Mouse (Mus musculus): ENCODE measurements around the gene Uqcc2. TPM values are rescaled to one million over a fixed set of nuclear protein-coding genes. Genes with fewer than 3 reads are reported as not detected.

The Uqcc2 gene
- polyA plus RNA-seq, 1 experiment, result 349 TPM

DNA sequence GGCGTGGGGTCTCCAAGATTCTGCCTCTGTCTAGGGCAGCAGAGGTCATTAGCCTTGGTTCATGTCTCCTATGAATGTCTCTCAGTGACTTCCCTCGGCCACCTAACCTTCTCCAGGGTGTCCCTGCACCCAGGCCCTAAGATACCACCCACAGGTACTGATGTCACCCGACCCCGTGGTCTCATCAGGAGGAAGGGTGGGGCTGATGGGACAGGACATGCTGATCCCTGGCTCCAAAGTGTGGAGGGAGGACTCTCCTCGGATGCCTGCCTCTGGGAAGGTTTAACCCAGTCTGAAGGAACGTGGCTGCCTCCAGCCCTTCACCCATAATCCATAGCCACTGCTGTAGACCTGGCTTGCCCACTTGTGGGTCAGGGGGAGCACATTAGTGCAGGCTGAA, 33.2 kb upstream of the Uqcc2 start:
- no peak for TF ChIP-seq GATA1 (IDR thresholded peaks at IDR 0.05; ENCODE audit: low read length)

GRCm38 (mm10) chr17:27165054-27165773, 31.5 kb upstream of the Uqcc2 start:
- TF ChIP-seq GATA1 (IDR thresholded peaks at IDR 0.05; ENCODE audit: low read length), result no peak

- no peak for TF ChIP-seq GATA1 (IDR thresholded peaks at IDR 0.05; ENCODE audit: low read length)
Observed at GRCm38 (mm10) chr17:27160905-27161304, 27.2 kb upstream of the Uqcc2 start.

DNA sequence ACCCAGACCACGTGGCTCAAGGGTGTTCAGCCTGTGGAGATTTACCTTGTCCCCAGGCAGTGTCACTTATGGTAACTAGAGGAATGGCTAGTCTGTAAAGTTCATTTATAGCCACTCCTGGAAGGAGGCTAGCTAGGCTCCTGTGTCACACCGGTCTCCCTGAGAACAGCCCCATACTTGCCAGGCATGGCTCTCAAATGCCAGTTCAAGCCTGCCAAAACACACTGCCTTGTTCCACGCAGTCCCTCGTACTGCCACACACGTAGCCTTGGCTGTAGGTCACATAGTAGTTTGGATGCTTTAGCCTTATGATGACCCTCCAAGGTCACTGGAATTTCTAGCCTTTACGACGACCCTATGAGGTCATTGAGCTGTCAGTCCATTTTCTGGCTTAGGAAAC, 25.5 kb upstream of the Uqcc2 start:
- TF ChIP-seq GATA1 (IDR thresholded peaks at IDR 0.05; ENCODE audit: low read length), result no peak

DNA sequence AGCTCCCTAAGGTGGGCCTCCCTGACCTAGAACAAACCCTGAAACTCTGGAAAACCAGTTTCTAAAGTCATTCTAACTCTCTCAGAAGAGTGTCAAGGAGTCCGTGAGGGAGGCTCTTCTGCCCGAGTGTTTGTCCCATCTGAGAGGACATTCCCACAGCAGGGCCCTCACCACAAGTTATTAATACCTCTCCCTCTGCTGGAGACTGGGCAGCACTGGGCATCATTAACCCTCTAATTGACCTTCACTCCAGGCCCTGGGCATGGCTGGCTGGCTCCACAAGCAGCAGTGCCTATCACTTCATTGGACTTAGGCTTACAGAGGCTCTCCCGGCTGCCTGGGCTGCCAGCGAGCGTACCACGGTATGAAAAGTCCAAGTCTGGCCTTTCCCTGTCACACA, 24.7 kb upstream of the Uqcc2 start:
- TF ChIP-seq GATA1 (IDR thresholded peaks at IDR 0.05; ENCODE audit: low read length), result no peak

- no peak for TF ChIP-seq GATA1 (IDR thresholded peaks at IDR 0.05; ENCODE audit: low read length)
Observed at GRCm38 (mm10) chr17:27155752-27156151, 22.0 kb upstream of the Uqcc2 start.

DNA sequence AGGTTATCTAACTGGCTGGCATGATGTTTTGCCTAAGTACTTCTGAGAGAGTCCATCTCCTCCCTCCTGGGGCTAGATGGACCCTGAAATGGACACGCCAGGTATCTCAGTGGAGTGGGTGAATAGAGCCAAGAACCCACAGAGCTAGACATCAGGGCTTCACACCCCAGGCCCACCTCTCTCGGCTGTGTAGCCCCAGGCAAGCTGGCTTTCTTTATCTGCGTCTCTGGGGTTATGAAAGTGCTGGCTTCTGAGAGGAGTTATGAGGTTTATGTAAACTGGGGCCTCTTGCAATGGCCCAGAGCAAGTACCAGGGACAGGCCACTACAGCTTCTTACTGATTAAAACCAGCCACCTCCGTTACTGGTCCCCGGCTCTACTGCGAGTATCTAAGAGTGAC, 21.2 kb upstream of the Uqcc2 start:
- no peak for TF ChIP-seq GATA1 (IDR thresholded peaks at IDR 0.05; ENCODE audit: low read length)

- no peak for TF ChIP-seq GATA1 (IDR thresholded peaks at IDR 0.05; ENCODE audit: low read length)
Observed at GRCm38 (mm10) chr17:27154256-27154655, 20.5 kb upstream of the Uqcc2 start.

DNA sequence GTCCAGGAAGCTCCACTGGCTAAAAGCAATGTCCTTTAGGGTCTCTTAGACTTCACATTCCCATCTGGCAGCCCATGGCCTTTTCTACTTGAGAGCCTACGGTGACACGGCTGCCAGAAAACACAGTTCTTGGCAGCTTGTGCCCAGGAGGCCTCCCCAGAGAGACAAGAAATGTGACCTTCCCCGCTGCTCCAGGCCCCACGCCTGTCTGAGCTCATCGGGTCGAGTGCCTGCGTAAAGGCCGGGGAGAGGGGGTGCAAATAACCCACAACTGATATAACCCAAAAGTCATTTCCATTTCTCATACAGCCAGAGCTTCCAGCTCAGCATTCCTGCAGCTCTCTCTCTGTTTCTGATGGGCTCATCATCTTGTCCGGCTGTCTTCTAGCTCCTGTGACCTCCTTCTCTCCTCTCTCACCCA, 20.1 kb upstream of the Uqcc2 start:
- TF ChIP-seq GATA1 (IDR thresholded peaks at IDR 0.05; ENCODE audit: low read length), result no peak

- TF ChIP-seq GATA1 (IDR thresholded peaks at IDR 0.05; ENCODE audit: low read length), result peak; percentile 90
Observed at GRCm38 (mm10) chr17:27152976-27153723, 19.4 kb upstream of the Uqcc2 start.

GRCm38 (mm10) chr17:27151411-27151810, 17.7 kb upstream of the Uqcc2 start:
- no peak for TF ChIP-seq GATA1 (IDR thresholded peaks at IDR 0.05; ENCODE audit: low read length)

- no peak for TF ChIP-seq GATA1 (IDR thresholded peaks at IDR 0.05; ENCODE audit: low read length)
Observed at GRCm38 (mm10) chr17:27150871-27151270, 17.2 kb upstream of the Uqcc2 start.

DNA sequence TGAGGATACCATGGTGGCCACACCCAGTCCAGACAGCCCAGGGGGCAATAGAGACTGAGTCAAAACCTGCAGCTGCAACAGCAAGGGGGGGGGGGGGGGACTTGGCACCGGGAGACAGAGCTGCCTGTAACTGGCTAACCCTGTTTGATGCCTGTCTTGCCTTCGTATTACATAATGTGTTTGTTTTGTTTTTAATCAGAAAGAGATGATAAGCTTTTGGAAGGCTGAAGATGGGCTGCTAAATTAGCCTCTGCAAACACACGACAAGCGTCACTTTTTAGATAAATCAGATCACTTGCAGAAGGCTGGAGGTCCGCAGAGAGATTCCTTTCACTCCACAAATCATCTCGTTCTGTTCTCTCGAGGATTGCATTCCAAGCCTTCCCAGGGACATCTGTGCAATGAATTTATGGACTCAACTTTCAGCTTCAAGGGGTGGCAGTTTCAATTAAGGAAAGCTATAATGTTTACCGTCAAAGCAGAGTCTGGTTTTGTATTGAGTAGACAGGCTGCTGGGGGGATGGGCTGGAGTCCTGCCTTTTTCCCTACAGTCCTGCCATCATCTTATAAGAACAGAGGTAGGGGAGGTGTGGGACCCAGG, 12.7 kb upstream of the Uqcc2 start:
- TF ChIP-seq GATA1 (IDR thresholded peaks at IDR 0.05; ENCODE audit: low read length), result no peak

GRCm38 (mm10) chr17:27144152-27144551, 10.4 kb upstream of the Uqcc2 start:
- no peak for TF ChIP-seq GATA1 (IDR thresholded peaks at IDR 0.05; ENCODE audit: low read length)

- TF ChIP-seq GATA1 (IDR thresholded peaks at IDR 0.05; ENCODE audit: low read length), result no peak
Observed at GRCm38 (mm10) chr17:27141971-27142450, 8.3 kb upstream of the Uqcc2 start.

GRCm38 (mm10) chr17:27140262-27140661, 6.5 kb upstream of the Uqcc2 start:
- no peak for TF ChIP-seq GATA1 (IDR thresholded peaks at IDR 0.05; ENCODE audit: low read length)
